Mouse (Mus musculus): ENCODE data around the gene Elmo1. TPM values are rescaled to one million over a fixed set of nuclear protein-coding genes. Genes with fewer than 3 reads are reported as not detected.

The Elmo1 gene
- total RNA-seq, 2 experiments from 2014 or later: 8.3 to 15.0 TPM

DNA sequence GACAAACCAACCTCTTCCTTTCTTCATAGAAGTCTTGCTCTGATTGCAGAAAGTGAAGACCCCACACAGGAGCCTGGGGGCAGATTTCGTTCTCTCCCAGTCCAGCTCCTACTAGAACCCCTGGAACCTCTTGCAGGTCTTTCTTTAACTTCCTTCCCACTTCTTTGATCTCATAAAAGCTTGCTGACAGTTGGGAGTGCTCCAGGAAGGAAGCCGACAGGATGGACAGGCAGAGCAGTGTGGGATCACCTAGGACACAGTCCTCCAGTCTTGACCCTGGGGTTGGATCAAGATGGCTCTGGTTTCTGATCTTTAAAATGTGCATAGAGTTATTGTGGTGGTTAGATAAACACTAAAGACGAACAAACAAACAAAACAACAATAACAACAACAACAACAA, 147.8 kb downstream of the Elmo1 start:
- ATAC-seq (replicated peaks; ENCODE audit: low FRiP score, poor library complexity, severe bottlenecking): no peak

DNA sequence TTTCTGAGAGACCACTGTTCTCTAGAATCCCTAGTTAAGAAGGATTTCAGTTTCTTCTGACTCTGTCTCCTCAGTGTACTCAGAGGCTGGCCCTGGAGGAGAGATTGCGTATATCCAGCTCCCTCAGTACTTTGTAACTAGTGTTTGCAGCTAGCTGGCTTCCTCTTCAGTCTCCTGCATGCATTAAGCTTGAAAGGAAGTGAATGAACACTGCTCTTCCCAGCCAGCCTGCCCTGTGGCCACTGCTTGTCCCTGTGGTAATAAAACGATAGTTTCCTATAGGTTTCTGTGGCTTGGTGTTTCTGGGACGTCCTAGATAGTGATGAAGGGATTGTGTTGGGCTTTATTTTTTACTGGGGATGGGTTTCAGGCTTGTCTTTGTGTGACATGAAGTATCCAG, 148.3 kb downstream of the Elmo1 start:
- no peak for ATAC-seq (replicated peaks; ENCODE audit: low FRiP score, poor library complexity, severe bottlenecking)

DNA sequence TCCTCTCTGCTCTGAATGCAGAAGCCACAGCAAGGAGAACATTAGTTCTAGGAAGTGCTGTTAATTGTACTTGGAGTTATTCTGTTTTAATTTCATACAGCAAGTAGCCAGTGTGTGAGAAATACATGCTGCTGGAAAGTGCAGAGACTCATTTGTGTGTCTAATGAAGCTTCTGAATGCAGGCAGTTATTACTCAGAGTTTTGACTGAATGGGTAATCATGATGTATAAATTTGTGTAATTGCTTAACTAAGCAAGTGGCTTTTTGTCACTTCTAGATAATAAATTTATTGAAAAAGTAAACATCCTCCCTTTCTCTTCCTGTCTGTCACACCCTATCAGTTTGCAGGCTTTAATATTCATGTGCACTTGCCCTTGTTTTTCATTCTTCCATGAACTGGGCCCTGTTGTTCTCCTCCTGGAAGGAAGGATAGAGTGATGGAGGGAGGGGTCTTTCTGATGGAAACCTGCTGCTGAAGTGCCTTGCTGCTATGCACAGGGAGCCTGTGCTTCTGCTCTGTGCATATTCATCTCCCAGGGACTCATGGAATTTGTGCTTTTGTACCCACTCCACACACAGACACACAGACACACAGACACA, 159.8 kb downstream of the Elmo1 start:
- ATAC-seq (replicated peaks; ENCODE audit: low FRiP score, poor library complexity, severe bottlenecking): no peak

DNA sequence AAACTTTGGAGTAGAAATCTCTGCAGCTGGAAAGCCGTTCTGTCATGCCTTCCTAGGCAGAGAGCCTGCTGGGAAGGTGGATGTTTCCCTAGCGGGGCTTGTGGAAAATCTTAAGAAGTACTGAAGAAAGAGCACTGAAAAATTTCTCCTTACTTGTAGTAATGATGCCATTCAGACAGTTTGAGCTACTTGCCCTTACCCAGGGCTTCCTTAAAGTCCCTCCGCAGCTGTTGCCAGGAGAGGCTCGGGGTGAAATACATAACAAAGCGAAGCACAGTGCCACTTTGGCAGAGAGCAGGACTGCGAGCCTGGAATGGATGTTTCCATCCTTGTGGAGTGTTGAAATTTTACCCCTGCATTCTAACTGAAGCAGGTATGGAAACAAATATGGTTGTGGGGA, 164.5 kb downstream of the Elmo1 start:
- no peak for ATAC-seq (replicated peaks; ENCODE audit: low FRiP score, poor library complexity, severe bottlenecking)

DNA sequence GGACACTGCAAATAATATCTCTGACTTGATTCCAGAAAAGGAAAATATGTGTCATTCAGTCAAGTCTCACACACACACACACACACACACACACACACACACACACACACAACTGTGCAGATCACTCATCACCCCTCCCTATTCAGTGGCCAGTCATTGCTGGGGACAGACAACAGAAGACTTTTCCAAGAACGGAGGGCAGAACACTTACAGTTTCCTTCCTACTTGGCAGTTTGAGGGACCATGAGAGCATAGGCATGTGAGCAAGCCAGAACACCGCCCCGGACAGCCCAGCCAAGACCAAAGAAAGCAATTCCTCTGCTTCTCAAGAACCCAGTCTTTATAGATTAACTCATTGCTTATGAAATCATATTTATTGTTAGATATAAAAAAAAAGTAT, 165.0 kb downstream of the Elmo1 start:
- no peak for ATAC-seq (replicated peaks; ENCODE audit: low FRiP score, poor library complexity, severe bottlenecking)

DNA sequence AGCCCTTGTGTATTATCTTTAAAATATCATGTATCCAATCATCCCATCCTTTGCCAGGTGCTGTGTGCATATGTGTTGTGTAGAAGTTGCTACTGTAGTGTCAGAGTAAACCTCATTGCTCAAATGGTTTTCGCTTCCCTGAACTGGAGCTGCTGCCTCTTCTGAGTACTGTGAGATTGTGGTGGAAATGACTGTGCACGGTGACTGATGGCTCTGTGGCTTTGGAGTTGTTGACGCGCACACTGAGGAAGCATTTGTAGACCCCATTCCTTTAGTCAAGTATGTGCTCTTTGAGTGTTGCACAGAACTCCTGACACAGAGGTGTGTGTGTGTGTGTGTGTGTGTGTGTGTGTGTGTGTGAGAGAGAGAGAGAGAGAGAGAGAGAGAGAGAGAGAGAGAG, 166.2 kb downstream of the Elmo1 start:
- no peak for ATAC-seq (replicated peaks; ENCODE audit: low FRiP score, poor library complexity, severe bottlenecking)

DNA sequence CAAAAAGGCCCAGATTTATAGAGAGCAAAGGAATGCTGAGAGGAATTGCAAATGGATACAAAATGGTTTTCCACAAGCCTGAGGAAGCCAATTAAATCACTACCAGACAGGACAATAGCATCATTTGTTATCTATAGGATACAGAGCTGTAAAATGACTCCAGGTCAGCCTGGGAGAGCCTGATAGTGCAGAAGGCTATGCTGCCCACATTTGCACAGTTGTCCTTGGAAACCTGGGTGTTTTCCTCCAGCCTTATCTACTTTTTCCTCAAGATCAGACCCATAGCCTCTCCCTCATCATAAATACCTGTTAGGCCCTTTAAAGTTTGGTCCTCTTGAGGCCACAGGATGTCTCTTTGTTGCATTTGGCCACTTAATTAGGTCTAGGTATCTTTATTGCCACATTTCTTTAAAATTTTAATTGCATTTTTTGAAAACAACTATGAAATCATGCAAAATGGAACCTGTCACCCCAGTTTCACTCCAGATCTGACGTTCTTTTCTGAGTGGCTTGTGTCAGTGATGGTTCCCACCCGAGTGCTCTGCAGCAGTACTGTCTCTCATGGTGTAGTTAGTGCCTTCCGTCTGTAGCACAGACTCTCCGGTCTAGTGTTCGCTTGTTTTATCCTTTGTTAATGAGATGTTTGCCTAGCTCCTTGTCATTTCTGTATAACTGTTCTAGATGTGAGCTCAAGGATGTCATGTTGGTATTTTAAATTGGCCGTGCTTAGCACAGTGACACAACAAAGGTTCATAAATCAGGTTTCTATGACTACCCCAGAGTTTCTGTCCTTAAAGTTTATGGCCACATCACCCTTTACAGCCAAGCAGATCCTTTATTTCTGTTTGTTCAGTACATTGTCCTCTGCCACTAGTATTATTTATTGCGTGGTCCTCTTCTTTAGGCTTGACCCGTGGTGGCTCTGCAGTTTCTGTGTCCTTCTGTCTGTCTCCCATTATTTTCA, 167.4 kb downstream of the Elmo1 start:
- ATAC-seq (replicated peaks; ENCODE audit: low FRiP score, poor library complexity, severe bottlenecking): no peak

DNA sequence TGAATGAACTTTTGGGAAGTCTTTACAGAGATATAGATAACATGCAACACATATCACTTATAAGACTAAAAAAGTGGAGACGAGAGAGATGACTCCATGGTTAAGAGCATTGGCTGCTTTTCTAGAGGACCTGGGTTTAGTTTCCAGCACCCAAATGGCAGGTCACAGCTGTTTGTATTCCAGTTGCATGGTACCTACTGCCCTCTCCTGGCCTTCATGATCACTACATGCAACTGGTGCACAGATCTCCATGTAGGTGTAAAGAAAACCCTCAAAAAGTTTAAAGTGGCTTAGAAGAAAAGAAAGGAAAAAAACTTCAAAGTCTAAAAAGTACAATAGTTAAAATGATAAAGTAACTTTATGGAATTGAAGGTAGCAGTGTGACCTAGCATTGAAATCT, 172.8 kb downstream of the Elmo1 start:
- ATAC-seq (replicated peaks; ENCODE audit: low FRiP score, poor library complexity, severe bottlenecking): no peak

DNA sequence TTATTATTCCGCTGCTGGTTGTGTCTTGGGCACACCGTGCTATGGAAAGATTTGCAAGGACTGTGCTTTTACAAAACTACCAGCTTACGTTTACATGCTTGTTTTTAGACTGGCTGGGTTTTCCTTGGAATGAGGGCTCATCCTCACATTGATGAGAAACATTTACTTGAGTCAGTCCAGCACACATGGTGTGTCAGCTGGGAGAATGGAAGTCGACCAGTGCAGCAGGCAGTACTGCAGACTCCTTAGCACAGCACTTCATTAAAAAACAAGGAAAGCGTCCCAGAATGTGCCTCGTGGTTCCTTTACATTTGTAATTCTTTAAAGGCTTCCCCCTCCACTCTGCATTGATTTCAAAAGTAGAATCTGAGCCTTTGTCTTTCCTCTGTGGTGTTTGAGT, 179.8 kb downstream of the Elmo1 start:
- no peak for ATAC-seq (replicated peaks; ENCODE audit: low FRiP score, poor library complexity, severe bottlenecking)

DNA sequence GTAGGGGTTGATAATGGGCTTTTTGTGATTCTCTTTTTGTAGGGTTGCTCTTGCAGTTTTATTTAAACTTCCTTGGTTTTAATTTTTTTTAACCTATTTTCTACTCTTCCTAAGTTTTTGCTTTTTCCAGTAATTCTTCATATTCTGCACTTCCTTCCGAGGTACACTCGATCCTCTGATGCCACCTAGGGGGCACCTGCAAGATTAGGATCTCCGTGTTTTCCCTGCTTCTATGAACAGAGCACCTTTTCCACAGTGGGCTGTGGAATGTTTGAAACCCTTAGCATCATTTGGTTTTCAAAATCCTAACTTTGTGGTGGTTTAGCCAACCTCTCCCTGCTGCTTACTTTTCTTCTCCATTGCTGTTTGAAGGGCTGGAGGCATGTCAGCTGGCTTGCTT, 181.4 kb downstream of the Elmo1 start:
- no peak for ATAC-seq (replicated peaks; ENCODE audit: low FRiP score, poor library complexity, severe bottlenecking)

DNA sequence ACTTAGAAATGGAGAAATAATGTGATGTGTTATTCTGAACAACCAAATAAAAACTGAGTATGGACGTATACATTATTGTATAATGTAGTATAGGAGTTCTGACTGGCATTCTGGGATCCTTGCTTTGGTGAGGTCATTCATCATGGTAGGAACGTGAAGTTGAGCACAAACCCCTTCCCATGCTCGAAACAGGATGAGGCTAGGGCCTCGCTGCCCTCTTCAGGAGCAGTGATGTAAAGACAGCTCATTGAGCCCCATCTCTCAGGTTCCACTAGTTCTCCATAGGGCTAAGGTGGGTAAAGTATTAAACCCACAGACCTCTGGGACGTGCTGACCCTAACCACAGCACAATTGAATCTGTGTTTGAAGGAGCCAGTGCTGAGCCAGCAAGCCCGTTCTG, 182.2 kb downstream of the Elmo1 start:
- no peak for ATAC-seq (replicated peaks; ENCODE audit: low FRiP score, poor library complexity, severe bottlenecking)

DNA sequence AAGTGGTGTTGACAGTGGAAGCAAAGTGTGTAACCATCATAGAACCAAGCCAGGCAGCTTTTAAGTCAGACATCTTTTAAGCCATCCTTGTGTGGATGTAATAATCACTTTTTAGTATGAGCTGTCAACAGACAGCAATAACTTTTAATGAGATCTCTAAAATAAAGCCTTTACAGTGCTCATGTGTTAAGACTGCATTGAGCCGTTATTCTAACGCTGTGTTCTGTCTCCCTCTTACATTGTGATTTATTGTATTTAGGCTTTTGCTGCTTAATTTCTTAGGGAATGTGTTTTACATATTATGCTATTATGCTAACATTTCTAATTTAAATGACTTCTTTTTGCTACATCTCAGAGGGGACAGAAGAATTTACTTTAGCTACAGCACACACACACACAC, 189.5 kb downstream of the Elmo1 start:
- no peak for ATAC-seq (replicated peaks; ENCODE audit: low FRiP score, poor library complexity, severe bottlenecking)

DNA sequence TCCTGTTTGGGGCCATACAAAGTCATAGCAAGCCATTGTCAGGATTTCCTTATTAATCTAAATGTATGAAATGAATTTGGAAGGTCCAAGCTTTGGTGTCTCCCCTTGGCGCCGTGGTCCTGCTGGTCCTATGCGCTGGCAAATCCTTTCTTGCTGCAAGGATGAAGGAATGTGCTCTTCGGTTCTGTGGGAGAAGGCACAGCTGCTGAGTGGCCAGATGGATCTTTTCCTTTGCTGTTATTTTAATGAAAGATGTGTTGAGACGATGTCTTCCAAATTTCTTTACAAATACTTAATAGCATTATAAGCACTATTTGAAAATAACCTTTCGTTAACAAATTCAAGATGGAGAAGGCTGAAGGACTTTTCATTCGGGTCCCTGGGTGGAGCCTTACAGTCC, 193.5 kb downstream of the Elmo1 start:
- no peak for ATAC-seq (replicated peaks; ENCODE audit: low FRiP score, poor library complexity, severe bottlenecking)

DNA sequence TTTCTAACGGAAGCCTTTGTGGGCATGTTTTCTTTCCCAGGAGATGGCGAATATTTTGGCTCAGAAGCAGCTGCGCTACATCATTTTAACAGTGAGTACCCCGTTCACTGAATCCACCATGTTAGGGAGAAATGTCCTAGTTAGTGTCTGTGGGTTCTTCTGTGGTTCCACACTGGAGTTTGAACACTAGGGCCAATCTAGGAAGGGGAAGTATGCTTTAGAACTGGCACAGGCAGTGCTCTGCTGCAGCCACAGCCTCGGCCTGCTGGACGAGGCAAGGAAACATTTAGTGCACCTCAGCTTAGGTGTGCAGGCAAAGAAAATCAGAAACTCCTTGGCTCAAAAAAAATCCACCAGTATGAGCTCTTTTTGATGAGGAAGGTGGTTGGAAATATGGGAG, 196.3 kb downstream of the Elmo1 start:
- ATAC-seq (replicated peaks; ENCODE audit: low FRiP score, poor library complexity, severe bottlenecking): no peak

DNA sequence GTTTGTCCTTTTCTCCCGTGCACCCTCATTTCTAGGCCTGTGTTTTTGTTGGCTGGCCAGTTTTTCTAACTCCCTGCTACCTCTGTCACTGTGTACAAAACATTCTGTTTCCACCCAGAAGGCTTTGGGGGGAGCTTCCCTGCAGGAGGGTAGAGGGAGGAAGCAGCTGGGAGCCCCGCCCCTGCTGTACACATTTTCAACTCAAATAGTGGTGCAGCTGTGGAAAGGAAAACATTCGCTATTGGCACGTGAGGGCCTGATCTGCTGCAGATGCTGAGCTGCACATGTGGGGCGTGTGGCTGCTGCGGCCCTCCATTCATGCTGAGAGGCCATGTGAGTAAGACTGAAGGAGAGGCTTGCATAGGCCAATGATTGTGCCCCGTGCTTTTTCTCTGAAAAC, 198.0 kb downstream of the Elmo1 start:
- no peak for ATAC-seq (replicated peaks; ENCODE audit: low FRiP score, poor library complexity, severe bottlenecking)

DNA sequence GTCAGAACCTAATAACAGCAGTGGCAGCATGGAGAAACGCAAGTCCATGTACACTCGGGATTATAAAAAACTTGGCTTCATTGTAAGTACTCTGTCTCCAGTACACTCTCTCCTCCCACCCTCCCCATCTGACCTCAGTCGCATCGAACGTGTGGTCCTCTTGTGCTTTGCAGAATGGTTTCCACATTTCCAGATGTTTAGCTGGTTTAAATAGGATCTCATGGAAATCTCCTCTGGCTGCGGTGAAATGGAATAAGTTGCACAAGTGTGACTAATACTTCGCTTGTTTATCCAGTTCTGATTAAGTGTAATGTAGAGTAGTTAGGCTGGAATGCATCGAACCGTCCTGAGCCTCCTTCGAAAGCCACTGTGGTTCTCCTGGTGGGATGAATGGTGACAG, 200.0 kb downstream of the Elmo1 start:
- ATAC-seq (replicated peaks; ENCODE audit: low FRiP score, poor library complexity, severe bottlenecking): no peak

DNA sequence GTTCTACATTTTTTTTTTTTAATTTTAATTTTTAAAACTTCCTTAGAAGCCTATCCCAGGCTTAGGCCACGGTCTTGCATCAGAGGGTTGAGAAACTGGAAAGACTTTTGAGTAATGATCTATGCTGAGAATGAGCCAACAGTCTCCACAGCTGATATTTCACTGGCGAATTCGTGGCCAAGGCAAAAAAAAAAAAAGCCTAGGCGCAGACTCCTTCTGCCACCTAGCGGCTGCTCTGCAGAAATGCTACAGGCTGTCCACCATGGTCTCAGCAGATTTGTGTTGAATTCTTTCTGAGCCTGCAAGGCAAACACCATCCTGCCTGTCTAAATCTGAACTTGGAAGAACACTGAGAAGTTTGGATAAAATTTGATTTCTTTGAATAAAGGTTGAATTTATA, 202.0 kb downstream of the Elmo1 start:
- ATAC-seq (replicated peaks; ENCODE audit: low FRiP score, poor library complexity, severe bottlenecking): peak; percentile 74

DNA sequence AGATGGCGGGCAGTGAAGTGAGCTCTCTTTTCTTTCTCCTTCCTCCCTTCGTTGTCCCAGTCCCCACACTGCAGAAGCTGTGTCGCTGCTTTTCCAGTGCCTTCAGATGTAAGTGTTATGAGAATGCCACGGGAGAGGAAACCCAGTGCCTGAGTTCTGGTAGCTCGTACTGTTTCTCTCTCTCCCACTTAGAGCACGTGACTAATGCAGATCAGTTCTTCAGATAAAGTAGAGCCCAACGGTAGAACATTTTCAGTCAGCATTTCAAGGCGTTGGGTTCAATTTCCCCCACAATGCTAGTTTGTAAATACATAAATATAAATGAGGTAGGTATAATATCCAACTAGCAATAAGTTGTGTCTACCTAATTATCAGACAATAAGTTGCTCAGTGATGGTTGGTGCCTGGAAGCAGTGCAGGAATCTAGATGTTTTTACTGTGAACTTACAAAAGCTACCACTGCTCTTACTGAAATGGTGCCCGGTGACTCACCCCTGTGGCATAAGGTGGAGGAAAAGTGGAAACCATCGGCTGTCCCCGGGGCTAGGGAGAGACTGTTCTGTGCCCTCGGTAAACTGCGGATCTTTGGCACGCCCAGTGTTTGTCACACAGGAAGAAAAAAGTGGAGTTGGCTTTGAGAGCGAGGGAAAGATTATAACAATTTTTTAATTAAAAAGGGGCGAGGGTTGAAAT, 205.0 kb downstream of the Elmo1 start:
- no peak for ATAC-seq (replicated peaks; ENCODE audit: low FRiP score, poor library complexity, severe bottlenecking)

DNA sequence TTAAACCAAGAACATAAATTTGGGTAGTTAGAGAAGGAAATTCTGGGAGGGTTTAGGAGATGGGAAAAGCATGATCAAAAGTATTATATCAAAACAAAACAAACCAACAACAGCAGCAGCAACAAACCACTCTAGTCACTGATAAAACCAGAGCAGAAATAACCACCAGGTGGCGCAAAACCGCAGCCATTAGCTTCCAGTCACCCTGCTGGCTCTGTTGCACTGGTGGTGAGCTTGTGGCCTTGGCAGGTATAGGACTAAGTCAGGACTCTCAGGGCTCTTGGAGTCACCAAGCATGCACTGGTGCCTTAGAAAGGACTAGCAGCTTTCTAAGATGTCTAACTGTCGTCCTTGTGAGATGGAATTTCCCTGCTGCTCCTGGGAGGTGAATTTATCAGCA, 207.4 kb downstream of the Elmo1 start:
- no peak for ATAC-seq (replicated peaks; ENCODE audit: low FRiP score, poor library complexity, severe bottlenecking)

DNA sequence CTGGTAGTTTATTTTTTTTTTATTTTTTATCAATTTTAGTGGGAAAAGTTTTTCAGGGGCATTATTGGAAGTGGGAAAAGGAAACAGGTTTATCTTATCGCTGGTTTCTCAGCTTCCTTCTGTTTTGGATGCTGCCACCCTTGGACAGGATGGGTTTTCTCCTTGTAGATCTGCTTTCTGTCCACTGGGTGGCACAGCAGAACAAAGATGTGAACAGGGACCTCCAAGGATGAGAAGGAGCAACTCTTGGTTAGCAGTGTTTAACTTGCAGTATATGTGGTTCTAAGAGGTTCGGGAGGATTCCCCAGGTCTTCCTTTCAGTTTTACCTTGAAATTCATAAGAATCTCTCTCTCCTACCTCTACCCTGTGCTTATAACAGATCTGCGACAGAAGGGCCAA, 209.0 kb downstream of the Elmo1 start:
- no peak for ATAC-seq (replicated peaks; ENCODE audit: low FRiP score, poor library complexity, severe bottlenecking)

DNA sequence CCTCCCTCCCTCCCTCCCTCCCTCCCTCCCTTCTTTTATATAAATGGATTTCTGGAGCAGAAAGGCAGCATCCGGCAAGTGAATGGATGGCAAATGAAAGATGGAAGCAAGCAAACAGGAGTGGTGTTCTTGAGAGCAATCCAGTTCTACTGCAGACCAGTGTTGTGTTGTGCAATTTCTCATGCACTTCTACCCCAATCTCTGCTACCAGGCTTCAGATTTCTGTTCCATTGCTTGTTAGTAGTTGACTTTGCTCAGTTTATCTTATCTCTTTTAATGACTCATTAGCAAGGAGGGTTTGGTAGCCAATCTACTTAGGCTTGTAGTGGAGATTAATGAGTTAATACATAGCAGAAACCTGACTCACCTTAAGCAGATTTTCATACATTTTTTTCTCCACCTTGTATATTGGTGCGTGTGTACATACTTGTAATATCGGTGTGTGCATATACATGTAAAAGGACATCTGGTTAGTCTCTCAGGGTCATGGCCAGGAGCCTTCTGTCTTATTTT, 209.7 kb downstream of the Elmo1 start:
- ATAC-seq (replicated peaks; ENCODE audit: low FRiP score, poor library complexity, severe bottlenecking): no peak

All from erythroblast, adult 5-6 weeks (primary cell).